Mouse (Mus musculus) thymus, adult 2 months (tissue): ENCODE data around the gene Ttc25.

Source experiments
- CTCF ChIP-seq: fragments of 200-500 bp; IDR thresholded peaks from 2 replicates; pipeline ENCODE4 v1.5.1; 2012; ENCODE audit warnings: mild to moderate bottlenecking, control low read depth, low read length, moderate library complexity, borderline replicate concordance; ENCODE audit not compliant: control insufficient read depth, poor library complexity, insufficient read depth; ENCODE audit errors: extremely low read depth
- POLR2A ChIP-seq: fragments of 200-500 bp; IDR thresholded peaks from 2 replicates; pipeline ENCODE4 v1.6.1; 2012; ENCODE audit warnings: mild to moderate bottlenecking, low read length, control low read depth, moderate library complexity; ENCODE audit not compliant: control insufficient read depth, poor library complexity, insufficient read depth; ENCODE audit errors: extremely low read depth

GRCm38 (mm10) chr11:100617480-100617879 is 72.1 kb downstream of the Ttc25 start:
- TF ChIP-seq CTCF (no peak), POLR2A (no peak)
